Mouse (Mus musculus) bone marrow macrophage, adult 2 months (primary cell): ENCODE results near the gene Ppp1r7.

ENCODE experiments used
- CTCF ChIP-seq: IDR thresholded peaks from 2 replicates; pipeline ENCODE4 v1.5.1; 2012; ENCODE audit warnings: low read depth, mild to moderate bottlenecking, low read length, moderate library complexity
- POLR2A ChIP-seq: IDR thresholded peaks from 2 replicates; pipeline ENCODE4 v1.6.1; 2012; ENCODE audit warnings: mild to moderate bottlenecking, low read depth, low read length, borderline replicate concordance

- TF ChIP-seq CTCF (no peak), POLR2A (no peak)
Observed at GRCm38 (mm10) chr1:93300578-93300977, 42.1 kb upstream of the Ppp1r7 start.
